Mouse (Mus musculus) liver, embryonic 11.5 days (tissue): ENCODE measurements at regions not wholly inside any gene's neighbourhood (a gene's known extent, or its start where the extent isn't known, plus 50 kb on each side); places are given as distances from the start of the nearest gene placed in this dataset.

Source experiments
- ATAC-seq: fragments of 200-750 bp; cut with Nextera tagmentation; replicated peaks from 2 replicates; pipeline ENCODE4 v1.8.0; 2017; ENCODE audit warnings: moderate number of reproducible peaks, mild to moderate bottlenecking, moderate TSS enrichment, moderate library complexity; ENCODE audit not compliant: low FRiP score
- DNase-seq: peaks from one replicate; pipeline ENCODE4 v3.0.0-alpha.2; 2017; ENCODE audit warnings: low spot score
- H3K27ac ChIP-seq: fragments of 300-500 bp; sonication (generic); 2 replicates; pipeline ENCODE4 v1.5.1; 2014; ENCODE audit warnings: mild to moderate bottlenecking, low read depth, low read length, control low read depth
- H3K27me3 ChIP-seq: fragments of 300-500 bp; sonication (generic); replicated peaks from 2 replicates; pipeline ENCODE4 v1.6.1; 2014; ENCODE audit warnings: low read length, mixed read lengths; ENCODE audit not compliant: control insufficient read depth, insufficient read depth
- H3K36me3 ChIP-seq: fragments of 300-500 bp; sonication (generic); 2 replicates; pipeline ENCODE4 v1.6.1; 2014; ENCODE audit warnings: mild to moderate bottlenecking, low read length, moderate library complexity, mixed read lengths; ENCODE audit not compliant: control insufficient read depth, insufficient read depth
- H3K4me1 ChIP-seq: fragments of 300-500 bp; sonication (generic); replicated peaks from 2 replicates; pipeline ENCODE4 v1.6.1; 2014; ENCODE audit warnings: low read length, mixed read lengths; ENCODE audit not compliant: control insufficient read depth, insufficient read depth
- H3K4me2 ChIP-seq: fragments of 300-500 bp; sonication (generic); 2 replicates; pipeline ENCODE4 v1.6.1; 2014; ENCODE audit warnings: mild to moderate bottlenecking, control low read depth, moderate library complexity
- H3K4me3 ChIP-seq: fragments of 300-500 bp; sonication (generic); 2 replicates; pipeline ENCODE4 v1.5.1; 2014; ENCODE audit warnings: low read depth, low read length, control low read depth
- H3K9ac ChIP-seq: fragments of 300-500 bp; sonication (generic); 2 replicates; pipeline ENCODE4 v1.6.1; 2014; ENCODE audit warnings: low read depth, low read length, control low read depth
- H3K9me3 ChIP-seq: fragments of 300-500 bp; sonication (generic); 2 replicates; pipeline ENCODE4 v1.6.1; 2016; ENCODE audit warnings: low read length, inconsistent platforms, mixed read lengths; ENCODE audit not compliant: control insufficient read depth
- WGBS: fragments of 180-500 bp; shearing (Covaris S2); extraction: QIAGEN DNeasy Blood & Tissue Kit; methylation state at CpG from one replicate; pipeline ENCODE4 v1.1.7; 2014; 5-methylcytosine and 5-hydroxymethylcytosine counted together

GRCm38 (mm10) chr5:133812216-133812615 is 287.3 kb upstream of the Castor2 start:
- Histone ChIP-seq H3K9me3 (no peaks in the 10 kb centered on the region), H3K4me3 (no peak overlapping the region), H3K36me3 (no peaks in the 10 kb centered on the region), H3K4me2 (no peak overlapping the region), H3K27me3 (no peaks in the 10 kb centered on the region), H3K9ac (no peak overlapping the region), H3K4me1 (no peaks in the 10 kb centered on the region), H3K27ac (no peak overlapping the region)
- ATAC-seq (no peak), DNase-seq (no peak)
- 38% methylated on average over 6 of the region's 6 CpGs for WGBS

GRCm38 (mm10) chr5:133806891-133807290 is 292.6 kb upstream of the Castor2 start:
- H3K27ac ChIP-seq = no peak overlapping the region
- H3K9ac ChIP-seq = no peak overlapping the region
- DNase-seq (no peak), ATAC-seq (no peak)
- H3K4me1 ChIP-seq = no peaks in the 10 kb centered on the region
- no peak overlapping the region for H3K4me2 ChIP-seq
- no peaks in the 10 kb centered on the region for H3K27me3 ChIP-seq
- no peak overlapping the region for H3K4me3 ChIP-seq
- H3K36me3 ChIP-seq = no peaks in the 10 kb centered on the region
- 45% methylated on average over 7 of the region's 7 CpGs for WGBS
- H3K9me3 ChIP-seq = no peaks in the 10 kb centered on the region

DNA sequence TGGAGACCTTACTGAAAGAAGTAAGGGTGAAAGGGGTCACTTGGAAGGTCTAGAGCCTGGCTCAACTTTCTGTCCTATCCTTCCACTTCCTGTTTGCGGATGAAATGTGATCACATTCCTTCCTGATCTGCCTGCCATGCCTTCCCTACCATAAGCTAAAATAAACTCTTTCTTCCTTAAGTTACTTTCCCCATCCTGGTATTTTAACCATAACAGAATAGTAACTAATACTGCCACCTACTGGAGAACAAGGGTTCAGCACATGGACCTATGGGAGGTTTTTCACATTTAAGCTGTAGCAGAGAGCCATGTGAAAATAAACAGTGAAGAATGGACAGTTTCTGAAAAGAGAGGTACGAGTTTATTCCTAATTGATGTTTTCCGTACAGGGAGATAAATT is 297.5 kb upstream of the Castor2 start:
- ATAC-seq (no peak), DNase-seq (no peak)
- H3K9ac ChIP-seq = no peak overlapping the region
- H3K36me3 ChIP-seq = no peaks in the 10 kb centered on the region
- H3K4me2 ChIP-seq = no peak overlapping the region
- H3K4me1 ChIP-seq = no peaks in the 10 kb centered on the region
- H3K27me3 ChIP-seq = no peaks in the 10 kb centered on the region
- WGBS = 67% methylated on average over 3 of the region's 3 CpGs
- no peak overlapping the region for H3K27ac ChIP-seq
- H3K9me3 ChIP-seq = no peaks in the 10 kb centered on the region
- H3K4me3 ChIP-seq = no peak overlapping the region

DNA sequence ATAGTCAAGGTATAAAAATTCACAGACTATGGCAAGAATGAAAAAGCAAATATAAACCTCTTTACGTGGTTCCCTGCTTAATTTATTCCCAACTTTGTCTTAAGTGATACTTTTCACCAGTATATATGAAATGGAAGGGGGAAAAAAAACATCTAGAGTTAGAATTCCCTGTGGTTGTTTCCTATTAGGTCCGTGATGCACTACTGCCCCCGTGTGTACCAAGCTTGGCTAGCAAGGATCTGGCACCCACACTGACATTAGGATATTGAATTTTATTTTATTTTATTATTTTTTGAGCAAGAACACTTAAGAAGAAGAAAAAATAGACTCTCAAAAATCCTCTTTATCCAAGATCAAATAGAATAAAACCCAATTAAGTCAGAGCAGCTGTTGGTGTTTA is 303.9 kb upstream of the Castor2 start:
- no peak for DNase-seq
- H3K9ac ChIP-seq = no peak overlapping the region
- no peak overlapping the region for H3K27ac ChIP-seq
- H3K36me3 ChIP-seq = no peaks in the 10 kb centered on the region
- 34% methylated on average over 3 of the region's 3 CpGs for WGBS
- ATAC-seq = no peak
- no peaks in the 10 kb centered on the region for H3K9me3 ChIP-seq
- no peak overlapping the region for H3K4me2 ChIP-seq
- H3K27me3 ChIP-seq = no peaks in the 10 kb centered on the region
- no peaks in the 10 kb centered on the region for H3K4me1 ChIP-seq
- H3K4me3 ChIP-seq = no peak overlapping the region

GRCm38 (mm10) chr5:133790726-133791125 is 308.8 kb upstream of the Castor2 start:
- ATAC-seq = no peak

DNA sequence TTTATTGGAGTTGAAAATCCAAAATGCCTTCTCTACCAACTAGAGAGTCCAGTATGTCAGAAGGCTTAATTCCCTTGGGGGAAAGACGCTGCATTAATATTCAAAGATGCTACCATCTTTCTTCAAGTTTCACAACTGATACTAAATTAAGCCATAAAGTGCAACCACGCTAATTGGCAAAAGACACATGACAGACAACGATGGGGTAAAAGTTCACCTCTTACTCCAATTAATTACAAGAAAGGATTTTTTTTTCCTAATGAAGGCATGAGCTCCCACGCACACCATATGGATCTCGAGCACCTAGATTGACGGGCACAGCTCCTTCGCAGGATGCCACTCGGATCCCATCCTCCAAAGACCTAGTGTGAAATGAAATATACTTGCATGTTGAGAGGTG is 311.5 kb upstream of the Castor2 start:
- ATAC-seq = no peak
- no peak overlapping the region for H3K4me3 ChIP-seq
- WGBS = 85% methylated on average over 8 of the region's 8 CpGs
- H3K27me3 ChIP-seq = no peaks in the 10 kb centered on the region
- no peaks in the 10 kb centered on the region for H3K4me1 ChIP-seq
- no peaks in the 10 kb centered on the region for H3K36me3 ChIP-seq
- H3K9ac ChIP-seq = no peak overlapping the region
- H3K27ac ChIP-seq = no peak overlapping the region
- no peak overlapping the region for H3K4me2 ChIP-seq
- H3K9me3 ChIP-seq = no peaks in the 10 kb centered on the region
- no peak for DNase-seq

More at GRCm38 (mm10) chr5:133790726-133791125, 308.8 kb upstream of the Castor2 start:
- H3K9ac ChIP-seq = no peak overlapping the region
- no peak for DNase-seq
- no peak overlapping the region for H3K27ac ChIP-seq
- H3K4me3 ChIP-seq = no peak overlapping the region
- no peaks in the 10 kb centered on the region for H3K36me3 ChIP-seq
- no peaks in the 10 kb centered on the region for H3K27me3 ChIP-seq
- H3K9me3 ChIP-seq = no peaks in the 10 kb centered on the region
- H3K4me1 ChIP-seq = no peaks in the 10 kb centered on the region
- 75% methylated on average over 6 of the region's 6 CpGs for WGBS
- H3K4me2 ChIP-seq = no peak overlapping the region

- ATAC-seq = no peak
- Histone ChIP-seq H3K4me2 (no peak overlapping the region), H3K9ac (no peak overlapping the region), H3K27me3 (no peaks in the 10 kb centered on the region), H3K36me3 (no peaks in the 10 kb centered on the region), H3K4me3 (no peak overlapping the region), H3K27ac (no peak overlapping the region), H3K9me3 (no peaks in the 10 kb centered on the region), H3K4me1 (no peaks in the 10 kb centered on the region)
- 80% methylated on average over 7 of the region's 7 CpGs for WGBS
- no peak for DNase-seq
Observed at GRCm38 (mm10) chr5:133787491-133787890, 312.0 kb upstream of the Castor2 start.

- DNase-seq = no peak
- Histone ChIP-seq H3K4me3 (no peak overlapping the region), H3K27ac (no peak overlapping the region), H3K9ac (no peak overlapping the region), H3K27me3 (no peaks in the 10 kb centered on the region), H3K4me2 (no peak overlapping the region), H3K9me3 (no peaks in the 10 kb centered on the region), H3K4me1 (no peaks in the 10 kb centered on the region), H3K36me3 (no peaks in the 10 kb centered on the region)
- no peak for ATAC-seq
Observed at GRCm38 (mm10) chr5:133776591-133776990, 322.9 kb upstream of the Castor2 start.

GRCm38 (mm10) chr5:133774116-133774515 is 325.4 kb upstream of the Castor2 start:
- Histone ChIP-seq H3K36me3 (no peaks in the 10 kb centered on the region), H3K9me3 (no peaks in the 10 kb centered on the region), H3K27me3 (no peaks in the 10 kb centered on the region), H3K9ac (no peak overlapping the region), H3K4me2 (no peak overlapping the region), H3K4me3 (no peak overlapping the region), H3K27ac (no peak overlapping the region), H3K4me1 (no peaks in the 10 kb centered on the region)
- no peak for DNase-seq
- 71% methylated on average over 3 of the region's 3 CpGs for WGBS
- ATAC-seq = no peak
